Mouse (Mus musculus) ovary, postnatal 10 days (tissue): ENCODE results near the gene Asb11.

Experiments
- DNase-seq: peaks from one replicate; pipeline ENCODE4 v3.0.0; 2022; ENCODE audit warnings: low spot score

Gene Asb11

DNA sequence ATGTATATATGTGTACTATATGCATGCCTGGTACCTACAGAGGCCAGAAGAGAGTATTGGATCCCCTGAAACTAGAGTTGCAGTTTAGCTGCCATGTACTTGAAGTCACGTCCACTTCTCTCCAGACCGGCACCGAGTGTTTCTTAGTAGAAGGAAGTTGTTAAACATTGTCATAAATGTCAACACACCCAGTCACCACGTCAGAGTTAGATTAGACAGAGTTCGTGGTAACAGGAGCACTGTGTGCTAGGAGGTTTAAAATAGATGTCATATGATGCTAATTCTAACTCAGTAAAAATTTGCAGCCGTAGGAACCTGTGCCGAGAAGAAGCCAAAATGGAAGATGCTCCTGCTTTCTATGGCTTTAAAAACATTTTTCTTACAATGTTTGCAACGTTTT, at the start of gene Asb11:
Asb11 (plus strand) TSS at position 286 of the 400 bp plus-strand sequence.
- DNase-seq = no peak

DNA sequence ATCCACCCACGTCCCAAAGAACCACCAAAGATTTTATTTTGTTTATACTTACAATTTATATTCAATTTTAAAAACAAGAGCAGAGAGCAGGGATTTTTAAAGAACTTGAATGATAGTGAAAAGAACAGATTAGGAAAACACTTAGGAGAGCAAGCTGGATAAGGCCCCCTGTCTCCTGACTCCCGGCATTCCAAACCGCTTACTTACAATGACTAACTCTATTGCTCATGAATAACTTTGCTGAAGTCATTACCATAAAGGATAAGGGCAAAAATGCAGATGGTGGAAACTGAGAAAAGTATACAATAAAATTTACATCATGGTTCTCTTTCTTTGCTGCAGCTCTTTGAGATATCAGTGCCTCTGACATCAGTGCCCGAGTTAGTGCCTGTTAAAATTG, 42.7 kb upstream of the Asb11 start:
- DNase-seq = no peak

DNA sequence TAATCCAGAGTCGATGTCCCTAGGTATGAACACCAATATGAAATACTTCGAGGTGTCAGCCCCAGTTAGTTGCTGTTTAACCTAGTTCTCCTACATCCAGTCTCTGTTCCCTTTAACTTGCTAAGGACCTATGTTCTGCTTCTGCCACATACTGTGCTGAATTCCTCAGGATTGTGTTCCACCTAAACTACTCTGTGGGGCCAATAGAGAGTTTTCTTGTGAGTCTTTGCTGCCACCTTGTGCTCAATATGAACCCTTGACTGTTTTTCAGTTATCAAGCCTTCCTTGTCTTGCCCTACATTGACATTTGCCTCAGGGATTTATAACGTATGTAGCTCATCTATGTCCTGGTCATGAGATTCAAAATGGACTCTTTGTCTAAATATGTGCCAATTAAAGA, 38.3 kb upstream of the Asb11 start:
- no peak for DNase-seq

DNA sequence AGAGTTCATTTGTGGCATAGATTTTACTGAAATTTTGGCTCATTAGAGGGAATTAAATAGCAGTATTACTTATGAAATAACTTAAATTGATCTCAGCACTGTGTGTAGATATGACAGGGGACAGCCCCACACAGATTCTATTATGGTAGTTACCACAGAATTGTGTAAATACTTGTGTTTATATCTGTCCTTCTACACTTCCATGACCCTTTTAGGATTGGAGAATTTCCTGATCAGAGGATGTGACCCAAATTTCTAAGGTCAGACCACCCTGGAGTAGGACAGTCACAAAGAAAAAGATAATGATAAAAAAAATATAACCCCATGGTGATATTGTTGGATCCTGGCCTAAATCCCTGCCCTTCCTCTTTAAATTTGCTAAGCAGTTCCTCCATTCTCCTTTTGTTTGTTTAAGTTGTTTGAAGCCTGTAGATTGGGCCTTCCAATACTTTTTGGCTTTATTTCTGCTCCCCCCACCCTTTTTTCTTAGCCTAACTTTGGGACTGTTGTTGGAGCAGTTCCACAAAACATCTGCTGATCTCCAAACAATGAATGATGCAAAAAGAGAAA, 31.6 kb upstream of the Asb11 start:
- DNase-seq = no peak

DNA sequence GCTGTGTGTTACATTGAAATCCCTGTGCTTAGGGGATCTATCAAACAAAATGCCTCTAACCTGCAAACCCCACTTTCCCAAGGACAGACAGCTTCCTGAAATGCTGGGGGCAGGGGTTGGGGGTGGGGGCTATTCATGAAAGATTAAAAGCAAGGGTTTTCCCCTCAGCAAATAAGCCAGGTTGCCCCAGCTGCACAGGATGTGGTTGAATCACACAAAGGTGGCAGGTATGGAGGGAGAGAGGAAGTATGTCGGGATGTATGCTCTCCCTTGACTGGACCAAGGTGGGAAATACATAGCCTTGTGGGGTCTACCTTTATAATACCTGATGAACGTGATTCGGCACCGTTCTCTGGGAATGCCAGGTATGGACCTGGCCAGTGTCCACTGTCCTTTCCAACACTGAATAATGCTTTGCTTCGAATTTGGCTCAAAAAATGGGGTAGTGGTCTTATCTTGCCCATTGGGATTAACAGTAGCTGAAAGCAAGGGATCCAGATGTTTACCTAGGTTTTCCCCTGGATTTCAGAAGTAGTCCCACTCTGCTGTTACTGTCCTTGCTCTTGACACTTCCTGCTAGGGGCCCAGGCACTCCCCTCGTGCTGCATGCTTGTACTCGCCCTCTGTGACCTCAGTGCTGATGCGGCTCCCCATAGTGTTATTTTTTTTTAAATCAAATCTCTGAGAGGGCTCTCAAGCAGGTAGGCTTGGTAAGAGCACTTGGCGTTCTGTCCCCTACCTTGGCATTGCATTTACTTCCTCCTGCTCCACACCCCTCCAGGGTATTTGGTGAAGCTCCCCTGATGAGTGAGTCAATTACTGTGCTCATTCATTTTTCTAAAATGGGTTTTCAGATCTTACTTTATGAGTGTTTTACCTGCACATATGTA, 30.4 kb upstream of the Asb11 start:
- no peak for DNase-seq

DNA sequence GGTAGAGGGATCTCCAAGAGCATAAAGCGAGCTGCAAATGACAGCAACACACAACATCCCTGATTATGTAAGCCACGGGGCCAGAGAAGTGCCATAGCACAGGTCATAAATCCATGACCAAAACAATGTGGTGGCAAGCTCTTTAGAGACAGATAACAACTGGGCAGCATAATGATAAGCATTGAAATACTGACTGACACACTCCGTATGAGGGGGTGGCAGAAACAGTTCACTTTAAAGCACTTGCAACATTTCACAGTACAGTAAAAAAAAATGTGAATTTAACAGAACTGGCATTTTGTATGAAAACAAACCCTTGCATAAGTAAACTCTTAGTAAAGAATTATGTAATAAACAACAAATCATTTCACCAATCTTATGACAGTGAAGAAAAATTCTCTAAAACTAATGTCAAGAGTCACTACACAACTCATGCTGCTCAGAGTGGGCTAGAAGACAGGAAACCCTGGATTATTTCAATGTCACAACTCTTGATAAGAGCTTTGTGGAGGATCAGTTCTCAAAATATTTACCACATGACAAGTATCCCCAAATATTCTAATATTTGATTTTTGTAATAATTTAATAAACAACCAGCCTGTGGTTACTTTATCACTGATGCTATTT, 28.4 kb upstream of the Asb11 start:
- no peak for DNase-seq

DNA sequence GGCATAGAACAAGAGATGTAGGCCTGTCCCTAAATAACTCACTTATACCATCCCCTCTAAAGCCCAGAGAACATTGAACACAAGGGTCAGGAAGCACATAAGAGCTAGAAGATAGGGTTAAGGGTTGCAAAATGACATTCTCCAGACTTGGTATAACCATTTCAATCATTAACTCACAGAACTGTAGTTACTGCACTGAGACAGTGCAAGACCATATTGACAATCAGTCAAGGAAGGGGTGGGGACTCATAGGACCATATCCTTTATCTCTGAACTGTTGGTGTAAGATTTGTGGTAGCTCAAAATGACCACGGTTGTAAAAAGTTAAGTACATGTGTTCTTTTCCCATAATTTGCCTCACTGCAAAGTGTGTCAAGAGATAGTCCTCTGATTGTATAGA, 26.2 kb upstream of the Asb11 start:
- no peak for DNase-seq

DNA sequence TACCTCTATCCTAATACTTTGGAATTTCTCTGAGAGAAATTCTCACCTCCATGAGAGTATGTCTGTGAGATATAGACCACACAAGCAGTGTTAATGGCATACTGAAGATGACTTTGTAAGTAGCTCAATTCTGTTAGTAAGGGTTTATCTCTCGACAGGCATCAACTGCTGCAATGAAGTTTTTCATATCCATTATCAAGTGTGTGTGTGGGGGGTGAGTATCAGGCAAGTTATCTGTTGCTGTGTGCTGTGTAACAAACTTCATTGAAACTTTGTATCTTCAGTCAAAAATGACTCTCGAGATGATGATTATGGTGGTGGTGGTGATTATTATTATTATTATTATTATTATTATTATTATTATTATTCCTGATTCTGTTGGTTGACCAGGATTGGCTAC, 20.0 kb upstream of the Asb11 start:
- DNase-seq = no peak

DNA sequence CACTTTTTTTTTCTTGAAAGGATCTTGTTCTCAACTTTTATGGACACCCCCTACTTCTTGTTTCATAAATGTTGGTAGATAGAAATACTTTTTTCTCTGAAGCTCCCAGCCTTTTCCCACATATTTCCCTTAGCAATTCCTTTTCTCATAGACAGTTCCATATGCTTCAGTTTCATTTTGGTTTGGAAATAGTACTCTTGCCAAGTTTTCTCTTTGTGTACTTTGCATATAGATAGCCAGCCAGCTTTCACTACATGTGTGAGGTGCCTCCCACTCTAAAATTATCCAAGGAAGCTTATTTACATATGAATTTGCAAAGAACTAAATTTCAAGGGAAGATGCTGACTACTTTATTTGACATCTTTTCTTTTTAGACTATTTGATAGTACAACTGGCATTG, 18.8 kb upstream of the Asb11 start:
- no peak for DNase-seq

DNA sequence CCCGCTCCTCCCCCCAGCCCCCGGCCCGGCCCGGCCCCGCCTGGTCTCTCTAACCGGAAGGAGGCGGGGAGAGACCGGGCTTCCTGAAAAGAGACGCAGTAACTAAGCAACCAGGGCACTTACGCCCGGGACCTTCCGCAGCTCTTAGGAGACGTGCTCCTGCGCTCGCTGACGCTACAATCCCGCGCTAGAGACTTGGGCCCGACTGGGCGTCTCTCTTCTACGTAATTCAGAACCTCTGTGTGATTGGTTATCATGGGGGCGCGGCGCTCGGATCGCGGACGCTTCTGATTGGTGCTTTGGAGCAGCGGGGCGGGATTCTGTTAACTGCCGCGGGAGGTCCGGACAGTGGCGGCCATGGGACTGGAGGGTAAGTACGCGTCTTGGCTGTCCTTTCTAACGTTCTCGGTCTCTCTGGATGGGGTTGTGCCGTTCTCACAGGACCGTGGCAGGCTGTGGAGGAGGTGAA, 17.3 kb upstream of the Asb11 start, which contains the start of gene Piga:
Piga (plus strand) TSS at position 317 of the 469 bp plus-strand sequence.
- DNase-seq = peak; percentile 43

DNA sequence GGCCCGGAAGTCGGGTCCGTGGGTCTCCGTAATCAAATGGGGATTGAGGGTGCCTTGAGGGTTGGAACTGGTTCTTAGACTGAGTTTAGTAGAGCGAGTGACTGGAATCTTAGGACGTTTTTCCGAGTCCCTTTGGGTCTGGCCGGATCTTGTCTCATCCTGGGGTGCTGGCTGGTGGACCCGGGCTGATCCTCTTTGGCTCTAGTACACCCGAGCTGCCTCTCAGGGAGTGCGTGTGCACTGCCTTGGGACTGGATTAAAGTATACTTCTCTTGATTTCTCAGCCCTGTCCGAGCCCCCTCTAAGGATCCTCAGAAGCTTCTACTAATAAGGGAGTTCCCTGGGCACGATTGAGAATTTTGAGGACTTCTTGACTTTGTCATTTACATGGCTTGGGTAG, 16.8 kb upstream of the Asb11 start:
- DNase-seq = no peak

DNA sequence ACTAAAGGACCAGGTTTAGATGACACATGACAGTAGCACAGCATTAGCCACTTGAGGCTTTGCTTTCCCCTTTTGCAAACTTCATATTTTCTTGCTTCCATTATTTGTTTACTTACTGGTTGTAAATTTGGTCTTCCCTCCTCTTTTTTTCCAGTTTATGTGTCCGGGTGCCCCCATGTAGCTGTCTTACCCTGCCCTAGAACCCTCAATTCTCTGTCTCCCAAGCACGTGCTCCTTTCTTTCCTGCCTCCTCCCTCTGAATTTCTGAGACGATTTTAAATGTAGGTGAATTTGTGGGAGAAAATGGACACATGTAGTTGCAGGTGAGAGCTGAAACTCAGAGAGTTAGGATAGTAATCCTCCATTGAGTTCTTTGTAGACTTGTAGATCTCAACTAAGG, 16.3 kb upstream of the Asb11 start:
- no peak for DNase-seq

DNA sequence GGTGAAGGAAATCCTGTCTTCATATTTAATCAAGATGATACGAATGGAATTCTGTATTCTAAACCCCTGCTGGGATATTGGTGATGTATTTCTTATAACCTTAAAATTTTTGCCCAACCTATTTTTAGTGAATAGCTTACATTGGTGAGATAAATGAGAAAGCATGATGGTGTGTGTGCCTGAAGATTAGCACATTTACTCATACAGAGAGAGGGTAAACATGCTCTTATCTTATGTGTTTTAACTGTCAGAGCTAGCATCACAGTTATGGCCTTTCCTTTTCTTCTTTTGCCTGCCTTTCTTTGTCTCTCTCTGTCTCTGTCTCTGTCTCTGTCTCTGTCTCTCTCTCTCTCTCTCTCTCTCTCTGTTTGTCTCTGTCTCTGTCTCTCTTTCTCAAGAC, 12.0 kb upstream of the Asb11 start:
- DNase-seq = no peak

DNA sequence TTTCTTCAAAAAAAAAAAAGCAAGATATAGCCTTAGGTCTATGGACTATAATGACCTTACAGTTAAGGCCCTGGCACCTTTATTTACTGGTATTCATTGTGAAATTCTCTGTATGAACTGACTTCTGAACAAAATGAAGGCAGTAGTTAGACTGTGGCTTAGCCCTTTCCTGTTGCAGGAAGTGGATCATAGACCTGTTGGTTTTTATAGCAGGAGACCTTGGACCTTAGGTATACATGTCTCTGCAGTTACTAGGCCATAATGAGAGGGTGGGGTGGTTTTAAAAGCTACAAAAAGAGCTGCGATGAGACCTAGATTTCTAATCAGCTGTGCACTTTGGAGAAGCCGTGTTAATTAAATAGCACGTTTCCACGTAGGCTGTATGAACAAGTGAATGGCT, 9.5 kb upstream of the Asb11 start:
- DNase-seq = no peak

DNA sequence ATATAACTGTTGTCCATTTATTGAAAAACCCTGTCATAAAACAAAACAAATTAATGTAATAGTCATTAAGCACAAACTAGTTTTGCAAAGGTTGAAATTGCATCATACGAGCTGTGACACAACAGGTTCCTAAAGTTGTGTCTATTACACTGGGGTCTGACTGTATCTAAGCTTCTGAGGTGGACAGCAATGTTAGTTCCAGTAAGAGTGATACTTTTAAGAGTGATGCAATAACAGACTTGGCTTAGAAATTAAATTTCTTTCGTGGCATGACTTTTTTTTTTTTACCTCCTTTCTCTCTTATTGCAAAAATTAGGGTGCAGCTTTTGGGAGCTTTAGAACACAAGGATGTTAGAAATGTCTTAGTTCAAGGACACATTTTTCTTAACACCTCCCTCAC, 8.6 kb upstream of the Asb11 start:
- no peak for DNase-seq

DNA sequence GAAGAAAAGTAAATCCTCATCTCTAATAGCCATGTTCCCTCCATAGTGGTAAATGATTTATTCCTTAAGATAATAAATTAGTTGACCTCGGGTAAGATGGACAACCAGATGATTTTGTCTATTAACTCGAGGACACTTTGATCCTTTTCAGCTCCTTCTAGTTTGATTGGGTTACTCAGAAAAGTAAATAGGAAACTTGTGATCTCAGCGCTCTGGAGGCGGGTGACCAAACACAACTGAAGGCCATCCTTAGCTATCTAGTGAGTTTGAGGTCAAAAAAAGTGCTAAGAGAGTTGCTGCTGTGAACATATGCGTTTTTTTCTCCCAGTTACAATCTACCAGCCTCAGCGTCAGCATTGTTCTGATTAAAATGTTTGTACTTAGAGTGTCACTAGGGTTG, 6.2 kb upstream of the Asb11 start:
- DNase-seq = no peak

DNA sequence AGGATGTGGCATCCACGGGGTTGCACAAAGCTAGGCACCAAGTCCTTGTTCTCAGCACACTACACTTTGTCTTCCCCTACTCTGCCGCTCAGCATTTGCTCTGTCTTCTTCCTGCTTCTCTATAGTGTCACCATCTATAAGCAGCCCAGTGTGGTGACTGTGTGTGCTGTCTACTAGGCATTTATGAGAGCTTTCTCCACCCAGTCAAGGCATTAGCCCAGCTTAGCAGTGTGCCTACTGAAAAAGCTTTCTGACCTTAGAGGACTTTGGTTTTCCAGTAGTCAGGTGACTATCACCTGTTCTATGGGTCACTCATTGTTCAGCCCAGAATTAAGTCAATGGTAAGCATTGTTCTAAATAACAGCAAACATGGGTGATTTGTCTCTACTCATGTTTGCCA, 5.7 kb upstream of the Asb11 start:
- no peak for DNase-seq

DNA sequence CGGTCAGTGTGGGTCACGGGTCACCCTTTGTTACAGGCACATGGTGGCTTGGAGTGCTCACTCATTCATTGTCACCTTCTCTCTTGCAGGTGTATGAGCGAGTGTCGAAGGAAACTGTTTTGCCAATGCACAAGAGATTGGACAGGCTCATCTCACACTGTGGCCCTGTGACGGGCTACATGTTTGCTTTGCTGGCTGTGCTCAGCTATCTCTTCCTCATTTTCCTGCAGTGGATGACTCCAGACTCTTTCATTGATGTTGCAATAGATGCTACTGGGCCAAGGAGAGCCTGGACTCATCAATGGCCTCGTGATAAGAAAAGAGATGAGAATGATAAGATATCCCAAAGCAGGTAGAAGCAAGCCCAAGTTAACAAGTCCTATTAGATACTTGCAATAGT, 5.3 kb upstream of the Asb11 start:
- DNase-seq = no peak

DNA sequence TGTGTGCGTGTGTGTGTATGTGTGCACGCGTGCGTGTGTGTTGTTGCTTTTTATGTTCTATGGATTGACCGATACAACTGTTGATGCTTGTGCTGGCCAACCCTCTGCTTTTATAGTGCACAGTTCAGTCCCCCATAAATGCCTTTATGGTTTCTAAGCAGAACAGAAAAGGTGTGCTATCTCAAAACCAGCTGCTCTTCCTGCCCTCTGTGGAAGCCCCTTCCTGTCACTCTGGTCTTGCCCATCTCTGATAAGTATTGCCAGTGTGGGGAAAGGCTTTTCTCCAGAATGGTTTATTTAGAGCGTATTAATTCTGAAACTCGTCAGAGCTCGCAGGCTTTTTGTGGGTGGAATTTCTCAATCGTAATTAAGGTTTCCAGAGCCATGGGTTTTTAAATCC, 4.1 kb upstream of the Asb11 start:
- DNase-seq = no peak

DNA sequence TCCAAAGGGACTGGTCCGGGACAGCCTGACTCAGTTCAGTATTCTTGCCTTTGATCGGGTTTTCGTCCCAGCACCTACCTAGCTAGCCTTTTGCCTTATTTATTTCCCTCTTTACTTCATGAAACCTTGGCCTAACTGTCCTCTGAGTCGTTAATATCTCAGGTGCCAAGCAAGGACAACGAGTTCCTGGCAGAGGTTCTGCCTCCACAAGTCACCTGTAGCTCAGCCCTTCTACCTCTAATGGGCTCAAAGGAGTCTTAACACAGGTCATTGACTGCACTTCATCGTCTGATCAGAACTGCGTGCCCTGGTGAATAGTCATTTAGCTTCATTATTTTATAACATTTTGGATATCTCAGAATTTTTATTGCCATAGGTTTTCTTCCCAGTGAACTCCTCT, 2.7 kb downstream of the Asb11 start:
- DNase-seq = no peak

DNA sequence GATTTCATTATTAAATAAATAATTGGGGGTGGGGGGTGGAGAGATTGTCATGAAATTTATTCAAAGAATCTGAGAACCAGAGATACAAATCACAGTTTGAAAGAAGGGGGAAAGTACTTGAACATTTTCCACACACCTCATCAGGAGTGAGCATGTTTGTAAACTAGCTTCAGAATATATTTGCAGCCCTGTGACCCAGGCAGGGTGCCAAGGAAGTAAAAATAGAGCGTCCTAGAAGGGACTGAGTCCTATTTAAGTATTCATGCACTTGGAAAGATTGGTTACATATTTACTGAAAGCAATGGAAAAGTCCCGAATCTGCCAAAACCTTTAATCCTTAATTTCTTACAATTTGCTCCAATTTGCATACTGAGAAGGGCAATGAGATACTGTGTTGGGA, 3.3 kb downstream of the Asb11 start:
- DNase-seq = no peak

DNA sequence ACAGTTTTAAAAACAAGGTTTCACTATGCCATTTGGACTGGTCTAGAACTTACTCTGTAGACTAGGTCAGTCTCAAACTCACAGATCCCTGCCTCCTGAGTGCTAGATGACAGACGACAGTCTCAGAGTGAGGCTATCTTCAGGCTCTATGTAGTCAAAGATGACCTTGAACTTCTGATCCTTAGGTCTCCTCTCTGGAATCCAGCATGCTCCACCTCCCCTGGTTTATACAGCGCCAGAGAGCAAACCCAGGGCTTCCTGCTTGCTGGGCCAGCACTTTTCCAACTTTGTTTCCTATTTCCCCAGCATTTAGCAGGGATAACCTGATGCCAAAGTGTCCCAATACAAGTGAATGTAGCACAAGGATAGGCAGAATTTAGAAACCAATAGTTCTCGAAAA, 3.9 kb downstream of the Asb11 start:
- DNase-seq = no peak

DNA sequence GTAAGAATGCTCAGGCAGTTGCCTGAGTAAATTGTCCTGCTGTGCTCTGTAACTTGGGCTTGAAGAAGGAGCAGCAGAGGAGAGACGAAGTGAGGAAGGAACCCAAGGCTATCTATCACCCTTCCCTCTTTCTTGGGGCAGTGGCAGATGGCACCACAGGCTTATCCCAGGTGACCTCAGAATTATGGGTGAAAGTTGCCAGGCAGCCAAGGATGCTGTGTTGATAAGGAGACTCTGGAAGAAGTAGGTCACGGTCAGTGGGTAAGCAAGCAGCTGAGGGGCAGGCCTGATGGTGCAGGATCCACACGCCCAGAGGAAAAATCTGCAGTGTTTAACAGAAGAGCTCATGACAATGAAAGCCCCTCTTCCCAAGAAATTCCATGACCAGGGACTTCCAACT, 4.5 kb downstream of the Asb11 start:
- no peak for DNase-seq
